Mouse (Mus musculus) midbrain, embryonic 11.5 days (tissue): Measurements from ENCODE around the gene Prpf4b. TPM values are rescaled to one million over a fixed set of nuclear protein-coding genes. Genes with fewer than 3 reads are reported as not detected.

Experiments used
- ATAC-seq: fragments of 200-750 bp; cut with Nextera tagmentation; 2 replicates; pipeline ENCODE4 v1.8.0; 2017; ENCODE audit warnings: moderate TSS enrichment, moderate library complexity; ENCODE audit not compliant: low FRiP score
- DNase-seq: peaks from one replicate; pipeline ENCODE4 v3.0.0; 2015; ENCODE audit warnings: low spot score; ENCODE audit errors: missing footprints
- H3K27ac ChIP-seq: fragments of 300-500 bp; sonication (generic); 2 replicates; pipeline ENCODE4 v1.5.1; 2014; ENCODE audit warnings: low read depth, low read length
- H3K27me3 ChIP-seq: fragments of 300-500 bp; sonication (generic); 2 replicates; pipeline ENCODE4 v1.6.1; 2014; ENCODE audit warnings: mild to moderate bottlenecking, low read length, moderate library complexity, mixed read lengths; ENCODE audit not compliant: control insufficient read depth, insufficient read depth
- H3K36me3 ChIP-seq: fragments of 300-500 bp; sonication (generic); 2 replicates; pipeline ENCODE4 v1.6.1; 2014; ENCODE audit warnings: mild to moderate bottlenecking, low read length, moderate library complexity, mixed read lengths; ENCODE audit not compliant: control insufficient read depth, insufficient read depth
- H3K4me1 ChIP-seq: fragments of 300-500 bp; sonication (generic); 2 replicates; pipeline ENCODE4 v1.6.1; 2014; ENCODE audit warnings: low read length; ENCODE audit not compliant: control insufficient read depth, insufficient read depth
- H3K4me2 ChIP-seq: fragments of 300-500 bp; sonication (generic); 2 replicates; pipeline ENCODE4 v1.6.1; 2014; ENCODE audit warnings: mild to moderate bottlenecking, moderate library complexity
- H3K4me3 ChIP-seq: fragments of 300-500 bp; sonication (generic); 2 replicates; pipeline ENCODE4 v1.5.1; 2014; ENCODE audit warnings: low read depth, low read length
- H3K9ac ChIP-seq: fragments of 300-500 bp; sonication (generic); 2 replicates; pipeline ENCODE4 v1.6.1; 2014; ENCODE audit warnings: low read length
- H3K9me3 ChIP-seq: fragments of 300-500 bp; sonication (generic); 2 replicates; pipeline ENCODE4 v1.6.1; 2016; ENCODE audit warnings: low read length; ENCODE audit not compliant: control insufficient read depth
- WGBS: fragments of 180-500 bp; shearing (Covaris S2); extraction: QIAGEN DNeasy Blood & Tissue Kit; methylation state at CpG from one replicate; pipeline ENCODE4 v1.1.7; 2014; 5-methylcytosine and 5-hydroxymethylcytosine counted together
- polyA plus RNA-seq: library from polyadenylated mRNA; unstranded; fragments of >200 nt; fragmentation: Nextera tagmentation; extraction: Ambion mirVana; gene quantifications from 2 replicates; pipeline ENCODE4 v1.2.1, GENCODE M21; 2014

Gene Prpf4b
- 111 and 119 TPM in 2 replicates for polyA plus RNA-seq

DNA sequence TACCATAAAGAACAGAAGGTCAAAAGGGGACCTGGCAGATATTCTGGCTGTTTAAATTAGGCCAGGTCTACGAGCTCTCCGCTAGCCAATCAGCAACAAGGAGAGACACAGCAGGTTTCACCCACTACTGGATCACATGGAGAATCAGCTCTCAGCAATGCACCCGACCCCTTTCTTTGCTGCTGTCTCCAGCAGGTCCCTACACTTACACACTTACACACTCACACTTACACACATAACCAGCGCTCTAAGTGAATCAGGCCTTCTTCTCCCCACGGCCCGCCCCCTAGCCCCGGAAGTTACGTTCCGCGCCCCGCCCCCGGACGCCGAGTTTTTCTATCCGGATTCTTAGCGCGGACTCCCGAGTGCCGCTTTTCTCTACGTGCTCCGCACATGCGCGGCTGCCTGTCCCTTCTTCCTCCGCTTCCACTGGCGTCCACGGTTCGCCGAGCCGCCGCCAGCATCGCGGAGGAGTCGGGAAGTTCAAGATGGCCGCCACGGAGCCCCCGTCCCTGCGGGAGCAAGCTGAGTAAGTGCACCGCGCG, at the start of gene Prpf4b:
Gene Prpf4b (plus strand): TSS at position 137 of the 545 bp plus-strand sequence.
- H3K9ac ChIP-seq = peak within 1 kb of the TSS; percentile 91
- H3K36me3 ChIP-seq = no peaks in the 10 kb centered on the region
- H3K27me3 ChIP-seq = no peaks in the 10 kb centered on the region
- DNase-seq (peak; percentile 99), ATAC-seq (peak; percentile 83)
- H3K27ac ChIP-seq = peak within 1 kb of the TSS; percentile 87
- H3K4me3 ChIP-seq = peak within 1 kb of the TSS; percentile 69
- peak within 1 kb of the TSS; percentile 79 for H3K4me2 ChIP-seq
- WGBS = 1% methylated on average over 40 of the region's 40 CpGs
- peaks cover 16% of the 10 kb centered on the region for H3K4me1 ChIP-seq
- no peaks in the 10 kb centered on the region for H3K9me3 ChIP-seq

DNA sequence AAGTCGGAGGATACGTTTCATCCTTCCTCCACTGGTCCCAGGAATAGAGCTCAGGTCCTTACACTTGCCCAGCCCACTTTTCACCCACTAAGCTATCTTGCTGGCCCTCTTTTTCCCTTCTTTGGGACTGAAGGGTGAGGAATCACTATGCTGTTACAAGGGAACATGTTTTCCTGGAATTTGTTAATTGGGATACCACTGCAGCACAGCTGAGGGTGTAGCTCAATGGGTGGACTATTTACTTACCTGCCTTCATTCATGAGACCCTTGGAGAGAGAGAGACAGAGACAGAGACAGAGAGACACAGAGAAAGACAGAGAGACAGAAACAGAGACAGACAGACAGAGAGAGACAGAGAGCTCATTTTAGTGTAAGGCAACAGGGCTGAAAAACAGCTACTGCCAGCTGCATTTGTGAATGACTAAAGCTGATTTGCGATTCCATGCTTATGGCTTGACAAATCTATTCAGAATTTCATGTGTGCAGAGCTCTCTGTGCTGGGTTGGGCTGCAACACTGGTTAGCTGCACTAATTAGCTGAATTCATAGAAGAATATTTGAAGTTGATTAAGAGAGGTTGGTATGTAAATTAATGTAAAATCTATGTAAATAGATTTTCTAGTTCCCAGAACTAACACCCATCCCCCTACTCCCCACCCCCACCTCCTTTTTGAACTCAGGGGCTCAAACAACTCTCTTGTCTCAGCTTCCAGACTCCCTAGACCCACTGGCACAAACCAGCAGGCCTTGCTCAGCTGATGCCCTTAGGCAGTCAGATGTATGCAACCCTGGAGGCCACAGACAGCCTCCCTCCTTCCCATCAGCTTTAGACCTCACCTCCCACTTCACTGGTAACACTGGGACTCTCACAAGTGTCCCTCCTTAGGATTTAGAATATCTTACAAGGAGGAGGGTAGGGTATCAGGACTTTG, 48.1 kb upstream of the Prpf4b start:
- peak overlapping the region; percentile 25; the same call in 1 of the 2 replicates for H3K27ac ChIP-seq
- no peaks in the 10 kb centered on the region for H3K27me3 ChIP-seq
- ATAC-seq (peak; percentile 87), DNase-seq (no peak)
- H3K4me3 ChIP-seq = no peak overlapping the region
- WGBS = 81% methylated on average over 3 of the region's 3 CpGs
- H3K9ac ChIP-seq = peak overlapping the region; percentile 24; the same call in 1 of the 2 replicates
- H3K4me1 ChIP-seq = peaks cover 14% of the 10 kb centered on the region
- H3K9me3 ChIP-seq = no peaks in the 10 kb centered on the region
- no peak overlapping the region for H3K4me2 ChIP-seq
- H3K36me3 ChIP-seq = no peaks in the 10 kb centered on the region

- Histone ChIP-seq H3K4me1 (peaks cover 14% of the 10 kb centered on the region), H3K4me2 (no peak overlapping the region), H3K27me3 (no peaks in the 10 kb centered on the region), H3K9ac (0 out of 2 replicates have a peak overlapping the region, but pooled peaks have one; percentile 9), H3K4me3 (no peak overlapping the region), H3K27ac (no peak overlapping the region), H3K9me3 (no peaks in the 10 kb centered on the region), H3K36me3 (no peaks in the 10 kb centered on the region)
- WGBS = 72% methylated on average over 10 of the region's 10 CpGs
- no peak for DNase-seq
- ATAC-seq = no peak
Measured at GRCm38 (mm10) chr13:34827988-34828882, 46.9 kb upstream of the Prpf4b start.

- DNase-seq = no peak
- Histone ChIP-seq H3K4me3 (no peak overlapping the region), H3K27me3 (no peaks in the 10 kb centered on the region), H3K36me3 (no peaks in the 10 kb centered on the region), H3K9ac (no peak overlapping the region), H3K27ac (no peak overlapping the region), H3K4me2 (no peak overlapping the region), H3K9me3 (no peaks in the 10 kb centered on the region), H3K4me1 (no peaks in the 10 kb centered on the region)
- 88% methylated on average over 4 of the region's 4 CpGs for WGBS
- ATAC-seq = no peak
Measured at GRCm38 (mm10) chr13:34842851-34843250, 32.3 kb upstream of the Prpf4b start.

DNA sequence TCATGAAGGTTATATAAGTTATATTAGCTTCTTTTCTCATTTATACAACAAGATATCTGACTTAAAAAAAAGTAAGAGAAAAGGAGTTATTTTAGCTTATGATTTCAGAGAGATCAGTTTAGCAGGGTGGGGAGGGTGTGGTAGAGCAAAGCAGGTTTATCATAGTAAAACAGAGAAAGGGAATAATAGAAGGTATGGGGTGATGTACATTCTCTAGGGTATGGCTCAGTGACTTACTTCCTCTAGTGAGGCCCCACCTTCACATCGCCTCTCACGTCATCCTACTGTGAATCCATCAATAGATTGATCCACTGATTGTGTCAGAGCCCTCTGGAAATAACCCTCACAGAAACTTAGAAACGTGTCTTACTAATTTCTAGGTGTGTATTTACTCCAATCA, 24.3 kb upstream of the Prpf4b start:
- DNase-seq (no peak), ATAC-seq (no peak)
- H3K27me3 ChIP-seq = no peaks in the 10 kb centered on the region
- H3K4me1 ChIP-seq = no peaks in the 10 kb centered on the region
- peaks cover 16% of the 10 kb centered on the region; the same call in 1 of the 2 replicates for H3K9me3 ChIP-seq
- no peaks in the 10 kb centered on the region for H3K36me3 ChIP-seq
- no peak overlapping the region for H3K27ac ChIP-seq
- 77% methylated on average over 3 of the region's 3 CpGs for WGBS
- H3K4me3 ChIP-seq = no peak overlapping the region
- no peak overlapping the region for H3K4me2 ChIP-seq
- H3K9ac ChIP-seq = no peak overlapping the region

DNA sequence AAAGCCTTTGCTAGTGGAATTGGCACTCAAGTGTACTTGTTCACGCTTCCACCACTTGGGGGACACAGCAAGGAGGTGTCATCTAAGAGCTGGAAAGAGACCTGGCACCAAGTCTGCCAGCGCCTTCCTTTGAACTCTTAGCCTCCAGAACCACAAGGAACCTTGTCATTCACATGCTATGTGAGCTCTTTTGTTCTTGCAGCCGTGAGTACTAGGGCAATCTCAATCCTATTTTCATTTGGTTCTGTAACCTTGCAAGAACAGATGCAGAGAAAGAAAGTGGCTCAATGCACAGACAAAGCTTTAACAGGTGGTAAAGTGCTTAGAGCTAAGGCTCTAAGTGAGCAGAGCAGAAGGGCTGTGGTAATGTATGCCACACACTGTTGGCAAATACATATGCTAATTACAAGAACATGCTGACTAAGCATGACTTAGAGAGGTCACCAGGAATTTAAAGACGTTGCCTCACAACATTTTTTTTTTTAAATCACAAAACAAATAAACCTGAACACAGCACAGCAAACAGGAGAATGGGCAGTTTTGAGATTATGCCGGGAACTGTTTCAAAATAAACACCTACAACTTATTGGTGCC, 23.8 kb upstream of the Prpf4b start:
- no peaks in the 10 kb centered on the region for H3K27me3 ChIP-seq
- peaks cover 16% of the 10 kb centered on the region; the same call in 1 of the 2 replicates for H3K9me3 ChIP-seq
- H3K27ac ChIP-seq = no peak overlapping the region
- no peaks in the 10 kb centered on the region for H3K4me1 ChIP-seq
- no peak for DNase-seq
- no peak overlapping the region for H3K9ac ChIP-seq
- no peak overlapping the region for H3K4me3 ChIP-seq
- H3K4me2 ChIP-seq = no peak overlapping the region
- H3K36me3 ChIP-seq = no peaks in the 10 kb centered on the region
- 70% methylated on average over 5 of the region's 5 CpGs for WGBS
- ATAC-seq = no peak

DNA sequence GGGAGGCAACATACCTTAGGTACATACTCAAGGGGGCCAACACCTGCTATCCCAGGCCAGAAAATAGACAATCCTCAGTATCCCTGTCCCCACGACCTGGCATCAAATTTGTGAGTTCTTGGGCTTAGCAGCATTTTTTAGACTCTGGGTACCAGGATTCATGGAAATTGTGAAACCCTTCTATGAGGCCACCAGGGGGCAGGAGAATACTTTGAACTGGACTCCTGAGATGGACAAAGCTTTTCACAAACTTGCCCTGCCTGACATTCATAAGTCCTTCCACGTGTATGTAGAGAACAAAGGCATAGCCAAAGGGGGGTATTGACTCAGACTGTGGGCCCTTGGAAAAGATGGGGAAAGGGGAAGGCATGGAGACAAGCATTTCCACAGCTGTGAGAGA, 17.6 kb upstream of the Prpf4b start:
- no peaks in the 10 kb centered on the region for H3K36me3 ChIP-seq
- H3K4me2 ChIP-seq = no peak overlapping the region
- no peaks in the 10 kb centered on the region for H3K27me3 ChIP-seq
- no peak overlapping the region for H3K9ac ChIP-seq
- H3K27ac ChIP-seq = no peak overlapping the region
- ATAC-seq (no peak), DNase-seq (no peak)
- WGBS = 31% methylated on average over 2 of the region's 2 CpGs
- H3K4me1 ChIP-seq = no peaks in the 10 kb centered on the region
- peaks cover 16% of the 10 kb centered on the region; the same call in 1 of the 2 replicates for H3K9me3 ChIP-seq
- H3K4me3 ChIP-seq = no peak overlapping the region

GRCm38 (mm10) chr13:34859406-34859805, 15.7 kb upstream of the Prpf4b start:
- DNase-seq (no peak), ATAC-seq (no peak)
- Histone ChIP-seq H3K4me2 (no peak overlapping the region), H3K36me3 (no peaks in the 10 kb centered on the region), H3K9ac (no peak overlapping the region), H3K4me3 (no peak overlapping the region), H3K9me3 (peaks cover 7% of the 10 kb centered on the region; the same call in 1 of the 2 replicates), H3K27me3 (no peaks in the 10 kb centered on the region), H3K27ac (no peak overlapping the region), H3K4me1 (no peaks in the 10 kb centered on the region)
- WGBS = 84% methylated on average over 5 of the region's 5 CpGs
